Mouse (Mus musculus) cerebellum, adult 2 months (tissue): ENCODE measurements at regions not wholly inside any gene's neighbourhood (a gene's known extent, or its start where the extent isn't known, plus 50 kb on each side); places are given as distances from the start of the nearest gene placed in this dataset.

Source experiments
- CTCF ChIP-seq: fragments of 200-500 bp; IDR thresholded peaks from 2 replicates; pipeline ENCODE4 v1.5.1; 2011; ENCODE audit warnings: low read depth, mild to moderate bottlenecking, control low read depth, low read length, moderate library complexity, borderline replicate concordance; ENCODE audit not compliant: insufficient read depth
- POLR2A ChIP-seq: fragments of 200-500 bp; IDR thresholded peaks from 2 replicates; pipeline ENCODE4 v1.6.1; 2011; ENCODE audit warnings: low read length, control low read depth, borderline replicate concordance; ENCODE audit not compliant: insufficient read depth

DNA sequence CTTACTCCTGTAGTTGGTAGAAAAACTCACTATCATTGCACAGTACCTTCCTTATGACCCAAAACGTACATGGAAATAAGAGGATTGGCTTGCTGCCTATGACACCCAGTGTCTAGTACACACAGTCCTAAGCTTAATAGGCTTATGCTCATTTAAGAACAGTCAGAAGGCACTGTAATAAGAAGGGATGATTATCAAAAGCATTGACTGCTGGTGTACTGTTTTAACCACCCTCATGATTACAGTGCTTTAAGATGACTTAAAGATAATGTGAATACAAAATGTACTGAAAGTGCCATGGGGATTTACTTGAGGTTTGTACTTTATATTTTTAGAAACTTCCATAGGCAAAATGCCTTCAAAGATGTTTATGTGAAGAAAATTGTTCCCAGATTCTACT is 586.0 kb upstream of the 4930452B06Rik start:
- TF ChIP-seq CTCF (no peak), POLR2A (no peak)
